Mouse (Mus musculus) heart, embryonic 10.5 days (tissue): ENCODE measurements around the gene Cyp11a1. TPM values are rescaled to one million over a fixed set of nuclear protein-coding genes. Genes with fewer than 3 reads are reported as not detected.

Experiments
- DNase-seq: peaks from one replicate; pipeline ENCODE4 v3.0.0-alpha.2; 2017; ENCODE audit warnings: low spot score
- H3K27ac ChIP-seq: fragments of 300-500 bp; sonication (generic); 2 replicates; pipeline ENCODE4 v1.5.1; 2016; ENCODE audit warnings: mild to moderate bottlenecking
- H3K27me3 ChIP-seq: fragments of 300-500 bp; sonication (generic); 2 replicates; pipeline ENCODE4 v1.6.1; 2016; ENCODE audit warnings: mild to moderate bottlenecking; ENCODE audit not compliant: poor library complexity, insufficient read depth, severe bottlenecking
- H3K36me3 ChIP-seq: fragments of 300-500 bp; sonication (generic); 2 replicates; pipeline ENCODE4 v1.6.1; 2016; ENCODE audit warnings: mild to moderate bottlenecking, moderate library complexity
- H3K4me1 ChIP-seq: fragments of 300-500 bp; sonication (generic); 2 replicates; pipeline ENCODE4 v1.6.1; 2016; ENCODE audit warnings: mild to moderate bottlenecking
- H3K4me3 ChIP-seq: fragments of 300-500 bp; sonication (generic); 2 replicates; pipeline ENCODE4 v1.5.1; 2016; ENCODE audit warnings: mild to moderate bottlenecking, moderate library complexity
- H3K9me3 ChIP-seq: fragments of 300-500 bp; sonication (generic); 2 replicates; pipeline ENCODE4 v1.6.1; 2016; ENCODE audit warnings: mild to moderate bottlenecking, moderate library complexity
- WGBS: fragments of 180-500 bp; shearing (Covaris S2); methylation state at CpG from one replicate; pipeline ENCODE4 v1.1.7; 2016; 5-methylcytosine and 5-hydroxymethylcytosine counted together
- polyA plus RNA-seq: library from polyadenylated mRNA; unstranded; fragments of >200 nt; fragmentation: Nextera tagmentation; extraction: Ambion mirVana; gene quantifications from 2 replicates; pipeline ENCODE4 v1.2.1, GENCODE M21; 2016

Cyp11a1 gene
- polyA plus RNA-seq, 1 experiment from 2014 or later = 0.10 TPM

GRCm38 (mm10) chr9:58060677-58061667 lies 54.8 kb downstream of the Cyp11a1 start:
- Histone ChIP-seq H3K27me3 (peaks cover 37% of the 10 kb centered on the region), H3K4me1 (peaks cover 50% of the 10 kb centered on the region), H3K36me3 (no peaks in the 10 kb centered on the region), H3K27ac (no peak overlapping the region), H3K4me3 (no peak overlapping the region), H3K9me3 (no peaks in the 10 kb centered on the region)
- WGBS = 6% methylated on average over 23 of the region's 23 CpGs
- peak; percentile 90 for DNase-seq

GRCm38 (mm10) chr9:58063531-58063930 lies 57.3 kb downstream of the Cyp11a1 start, which contains the start of gene Stra6:
Stra6 (plus strand) TSS chr9:58063788.
- Histone ChIP-seq H3K4me3 (no peak within 1 kb of the TSS), H3K4me1 (peaks cover 61% of the 10 kb centered on the region), H3K36me3 (no peaks in the 10 kb centered on the region)

GRCm38 (mm10) chr9:58065532-58065931 lies 59.3 kb downstream of the Cyp11a1 start:
- WGBS = 73% methylated on average over 6 of the region's 6 CpGs
- Histone ChIP-seq H3K36me3 (no peaks in the 10 kb centered on the region), H3K27me3 (peaks cover 36% of the 10 kb centered on the region), H3K4me3 (no peak overlapping the region), H3K9me3 (no peaks in the 10 kb centered on the region), H3K4me1 (peaks cover 54% of the 10 kb centered on the region), H3K27ac (no peak overlapping the region)
- no peak for DNase-seq

More at GRCm38 (mm10) chr9:58063531-58063930, 57.3 kb downstream of the Cyp11a1 start, which contains the start of gene Stra6:
- H3K9me3 ChIP-seq = no peaks in the 10 kb centered on the region
- DNase-seq = no peak
- H3K27me3 ChIP-seq = peaks cover 28% of the 10 kb centered on the region
- H3K27ac ChIP-seq = peak within 1 kb of the TSS; percentile 25; the same call in 1 of the 2 replicates
- WGBS = 2% methylated on average over 3 of the region's 3 CpGs

GRCm38 (mm10) chr9:58065977-58066730 lies 59.9 kb downstream of the Cyp11a1 start:
- no peaks in the 10 kb centered on the region for H3K36me3 ChIP-seq
- no peak overlapping the region for H3K4me3 ChIP-seq
- 75% methylated on average over 6 of the region's 6 CpGs for WGBS
- DNase-seq = no peak
- H3K4me1 ChIP-seq = peaks cover 51% of the 10 kb centered on the region
- peaks cover 41% of the 10 kb centered on the region for H3K27me3 ChIP-seq
- no peak overlapping the region for H3K27ac ChIP-seq
- H3K9me3 ChIP-seq = no peaks in the 10 kb centered on the region

- no peaks in the 10 kb centered on the region for H3K9me3 ChIP-seq
- peaks cover 51% of the 10 kb centered on the region for H3K4me1 ChIP-seq
- H3K4me3 ChIP-seq = no peak overlapping the region
- no peaks in the 10 kb centered on the region for H3K36me3 ChIP-seq
- H3K27ac ChIP-seq = no peak overlapping the region
- no peak for DNase-seq
- H3K27me3 ChIP-seq = peaks cover 47% of the 10 kb centered on the region
- WGBS = 72% methylated on average over 6 of the region's 6 CpGs
These were observed 60.5 kb downstream of the Cyp11a1 start for GRCm38 (mm10) chr9:58066731-58067095.

DNA sequence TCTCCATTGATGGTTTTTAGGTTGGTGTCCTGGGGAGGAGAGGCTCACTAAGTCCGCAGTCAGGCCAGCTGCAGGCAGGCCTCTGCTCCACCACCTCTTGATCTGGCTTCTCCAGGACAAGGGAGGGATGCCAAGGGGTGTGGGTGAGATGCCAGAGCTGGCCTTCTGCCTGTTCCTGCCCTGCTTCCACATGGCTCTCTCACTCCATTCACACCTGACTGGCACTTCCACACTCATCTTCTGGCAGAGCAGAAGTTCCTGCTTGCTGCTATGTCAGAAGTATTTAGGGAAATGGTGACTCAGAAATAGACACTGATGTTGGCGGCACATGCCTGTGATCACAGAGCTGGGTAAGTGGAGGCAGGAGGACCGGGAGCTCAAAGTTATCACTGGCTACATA lies 61.3 kb downstream of the Cyp11a1 start:
- H3K4me1 ChIP-seq = peaks cover 45% of the 10 kb centered on the region

DNA sequence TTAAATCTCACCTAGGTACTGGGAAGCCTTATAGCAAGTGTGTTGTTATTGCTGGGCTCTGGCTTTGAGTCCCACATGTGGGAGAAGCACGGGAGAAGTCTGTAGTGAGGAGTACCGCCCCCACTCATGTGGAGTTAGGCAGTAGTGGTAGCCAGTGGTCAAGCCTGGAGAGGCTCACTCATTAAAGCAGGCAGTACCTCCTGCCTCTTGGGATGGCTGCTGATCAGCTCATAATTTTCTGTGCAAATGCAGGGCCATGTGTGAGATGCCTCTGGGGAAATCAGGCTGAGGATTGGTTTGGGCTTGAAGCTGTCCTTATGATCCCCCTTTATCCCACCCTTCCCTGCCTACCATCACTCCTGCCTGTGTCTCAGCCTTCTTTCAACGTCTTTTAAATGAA lies 68.3 kb downstream of the Cyp11a1 start:
- no peak for DNase-seq
- H3K4me3 ChIP-seq = no peak overlapping the region
- H3K27me3 ChIP-seq = peaks cover 70% of the 10 kb centered on the region
- WGBS = 55% methylated on average over 3 of the region's 3 CpGs
- no peak overlapping the region for H3K27ac ChIP-seq
- no peaks in the 10 kb centered on the region for H3K36me3 ChIP-seq
- H3K9me3 ChIP-seq = no peaks in the 10 kb centered on the region
- H3K4me1 ChIP-seq = peaks cover 39% of the 10 kb centered on the region

More for the DNA sequence above, 61.3 kb downstream of the Cyp11a1 start:
- no peaks in the 10 kb centered on the region for H3K36me3 ChIP-seq
- H3K27ac ChIP-seq = no peak overlapping the region
- WGBS = 80% methylated on average over 3 of the region's 3 CpGs
- peaks cover 52% of the 10 kb centered on the region for H3K27me3 ChIP-seq
- H3K9me3 ChIP-seq = no peaks in the 10 kb centered on the region
- no peak for DNase-seq
- no peak overlapping the region for H3K4me3 ChIP-seq

Other genes starting within 250 kb of the Cyp11a1 start
- 70.6 and 79.7 TPM in 2 replicates for gene Clk3, start 240.6 kb upstream of the Cyp11a1 start, polyA plus RNA-seq
- gene Arid3b, start 169.6 kb upstream of the Cyp11a1 start, polyA plus RNA-seq = 59.7 and 60.2 TPM in 2 replicates
- gene Ubl7, start 95.4 kb upstream of the Cyp11a1 start, polyA plus RNA-seq = 110 TPM in 2 replicates
- 0.16 TPM in 1 of 2 replicates, not detected in the other for gene Sema7a, start 66.3 kb upstream of the Cyp11a1 start, polyA plus RNA-seq
- 2.7 and 16.3 TPM in 2 replicates for gene Stra6, start 57.4 kb downstream of the Cyp11a1 start, polyA plus RNA-seq
- 0.07 TPM in 1 of 2 replicates, not detected in the other for gene Ccdc33, start 112.4 kb downstream of the Cyp11a1 start, polyA plus RNA-seq
- gene Islr, start 197.9 kb downstream of the Cyp11a1 start, polyA plus RNA-seq = 3.0 and 10.4 TPM in 2 replicates
- not detected in 2 replicates for gene Islr2, start 197.9 kb downstream of the Cyp11a1 start, polyA plus RNA-seq
- 14.7 and 17.6 TPM in 2 replicates for gene Pml, start 243.4 kb downstream of the Cyp11a1 start, polyA plus RNA-seq
- gene Stoml1, start 246.8 kb downstream of the Cyp11a1 start, polyA plus RNA-seq = 24.2 and 27.0 TPM in 2 replicates